Mouse (Mus musculus) thymus, adult 2 months (tissue): ENCODE data around the gene Epha3. TPM values are rescaled to one million over a fixed set of nuclear protein-coding genes. Genes with fewer than 3 reads are reported as not detected.

ENCODE experiments used
- DNase-seq: peaks from one replicate; pipeline ENCODE4 v3.0.0; 2021
- H3K27ac ChIP-seq: fragments of 200-500 bp; 2 replicates; pipeline ENCODE4 v1.5.1; 2012; ENCODE audit warnings: low read length, control low read depth; ENCODE audit not compliant: control insufficient read depth, insufficient read depth
- H3K27me3 ChIP-seq: fragments of 200-500 bp; 2 replicates; pipeline ENCODE4 v1.6.1; 2012; ENCODE audit warnings: mild to moderate bottlenecking, low read length, moderate library complexity, mixed read lengths; ENCODE audit not compliant: control insufficient read depth, insufficient read depth
- H3K36me3 ChIP-seq: fragments of 200-500 bp; 2 replicates; pipeline ENCODE4 v1.6.1; 2012; ENCODE audit warnings: mild to moderate bottlenecking, low read length, moderate library complexity; ENCODE audit not compliant: control insufficient read depth, insufficient read depth
- H3K4me1 ChIP-seq: fragments of 200-500 bp; replicated peaks from 2 replicates; pipeline ENCODE4 v1.6.1; 2012; ENCODE audit warnings: low read length; ENCODE audit not compliant: control insufficient read depth, insufficient read depth
- H3K4me3 ChIP-seq: fragments of 200-500 bp; 2 replicates; pipeline ENCODE4 v1.5.1; 2012; ENCODE audit warnings: mild to moderate bottlenecking, low read length, control low read depth, moderate library complexity; ENCODE audit not compliant: control insufficient read depth, insufficient read depth
- CTCF ChIP-seq: fragments of 200-500 bp; IDR thresholded peaks from 2 replicates; pipeline ENCODE4 v1.5.1; 2012; ENCODE audit warnings: mild to moderate bottlenecking, control low read depth, low read length, moderate library complexity, borderline replicate concordance; ENCODE audit not compliant: control insufficient read depth, poor library complexity, insufficient read depth; ENCODE audit errors: extremely low read depth
- POLR2A ChIP-seq: fragments of 200-500 bp; IDR thresholded peaks from 2 replicates; pipeline ENCODE4 v1.6.1; 2012; ENCODE audit warnings: mild to moderate bottlenecking, low read length, control low read depth, moderate library complexity; ENCODE audit not compliant: control insufficient read depth, poor library complexity, insufficient read depth; ENCODE audit errors: extremely low read depth
- WGBS: fragments of 180-500 bp; shearing (Covaris S2); methylation state at CpG from one replicate; pipeline ENCODE4 v1.1.7; 2018; 5-methylcytosine and 5-hydroxymethylcytosine counted together
- polyA plus RNA-seq: library from polyadenylated mRNA; depleted of rRNA; stranded (reverse); fragments of >200 nt; gene quantifications from 2 replicates; pipeline ENCODE4 v1.2.3, GENCODE M21; 2012

The Epha3 gene
- polyA plus RNA-seq, 1 experiment = 1.00 TPM

DNA sequence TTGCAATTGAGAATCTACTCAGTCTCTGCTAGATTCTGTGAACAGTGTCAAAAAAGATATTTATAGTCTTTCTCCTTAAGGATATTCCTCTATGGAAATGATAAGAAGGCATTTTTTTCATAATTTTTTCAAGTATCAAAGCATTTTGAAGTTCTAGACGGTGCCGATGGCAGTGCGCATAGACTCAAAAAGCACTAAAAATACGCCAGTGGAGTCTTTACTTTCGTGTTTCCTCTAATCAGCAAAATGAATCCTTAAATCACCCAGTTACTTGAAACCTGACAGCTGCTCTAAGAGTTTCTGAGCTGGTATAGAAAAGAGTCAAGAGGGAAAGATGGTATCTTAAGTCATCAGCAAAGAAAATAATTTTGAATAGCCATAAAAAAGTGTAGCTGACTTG, 96.4 kb downstream of the Epha3 start:
- no peak overlapping the region for H3K4me3 ChIP-seq
- H3K36me3 ChIP-seq = no peaks in the 10 kb centered on the region
- WGBS = 73% methylated on average over 5 of the region's 5 CpGs
- no peak for DNase-seq
- no peaks in the 10 kb centered on the region for H3K4me1 ChIP-seq
- no peak overlapping the region for H3K27ac ChIP-seq
- no peaks in the 10 kb centered on the region for H3K27me3 ChIP-seq
- TF ChIP-seq POLR2A = no peak
- no peak for TF ChIP-seq CTCF

DNA sequence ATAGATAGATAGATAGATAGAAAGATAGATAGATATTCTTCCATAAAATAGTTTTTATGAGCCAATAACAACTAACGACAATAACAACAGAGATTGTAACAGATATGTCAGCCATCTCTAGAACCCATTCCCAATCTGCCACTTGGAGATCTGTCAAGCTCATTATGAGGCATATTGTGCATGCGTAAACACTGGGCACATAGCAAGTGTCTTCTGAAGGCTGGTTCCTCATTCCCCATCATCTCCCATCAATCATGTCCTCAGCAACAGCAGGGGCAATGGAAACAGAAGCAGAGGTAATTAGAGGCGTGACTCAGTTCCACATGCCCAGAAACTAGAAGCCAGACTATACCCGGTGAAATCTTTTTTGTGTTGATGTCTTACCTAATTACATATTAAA, 102.8 kb downstream of the Epha3 start:
- DNase-seq = no peak
- 89% methylated on average over 4 of the region's 4 CpGs for WGBS
- Histone ChIP-seq H3K4me3 (no peak overlapping the region), H3K27ac (no peak overlapping the region), H3K27me3 (no peaks in the 10 kb centered on the region), H3K36me3 (no peaks in the 10 kb centered on the region), H3K4me1 (no peaks in the 10 kb centered on the region)
- no peak for TF ChIP-seq POLR2A

DNA sequence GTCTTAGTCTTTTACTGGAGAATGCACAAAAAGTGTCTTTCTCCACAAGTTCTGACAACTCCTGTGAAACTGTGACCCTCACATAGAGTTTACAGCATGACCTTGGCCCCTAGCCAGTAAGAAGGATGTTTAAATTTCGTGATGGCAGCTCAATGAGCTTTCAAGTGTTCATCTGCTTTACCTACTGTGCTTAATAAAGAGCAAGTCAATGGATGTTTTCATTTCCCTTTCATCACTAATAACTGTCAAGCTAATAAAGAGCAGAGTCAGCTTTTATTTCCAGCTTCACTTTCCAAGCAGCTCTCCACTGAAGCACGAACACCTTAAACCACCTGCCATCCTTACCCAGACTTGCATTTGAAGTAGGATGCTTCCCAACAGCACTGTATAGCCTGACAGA, 103.9 kb downstream of the Epha3 start:
- TF ChIP-seq CTCF (no peak), POLR2A (no peak)
- Histone ChIP-seq H3K4me1 (no peaks in the 10 kb centered on the region), H3K27me3 (no peaks in the 10 kb centered on the region), H3K27ac (no peak overlapping the region), H3K36me3 (no peaks in the 10 kb centered on the region), H3K4me3 (no peak overlapping the region)
- no peak for DNase-seq
- 56% methylated on average over 2 of the region's 2 CpGs for WGBS

DNA sequence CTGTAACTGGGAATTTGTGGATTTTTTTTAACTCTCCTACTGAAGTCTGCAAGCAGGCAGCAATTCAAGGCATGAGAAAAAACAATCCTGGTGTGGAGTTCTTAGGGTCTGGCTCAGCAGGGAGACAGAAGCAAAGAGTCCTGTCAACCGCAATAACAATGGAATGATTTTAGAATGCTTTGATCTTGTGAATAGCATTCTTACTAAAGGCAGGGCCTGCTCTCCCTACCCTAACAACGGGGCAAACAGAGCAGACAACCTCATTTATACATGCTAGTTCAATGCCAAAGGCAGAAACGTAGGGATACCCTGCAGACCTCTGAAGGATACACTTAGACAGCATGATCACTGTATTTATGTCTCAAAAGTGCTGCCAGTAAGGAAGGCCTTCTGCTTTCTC, 110.9 kb downstream of the Epha3 start:
- TF ChIP-seq CTCF = no peak
- TF ChIP-seq POLR2A = no peak
- no peak for DNase-seq
- 58% methylated on average over 3 of the region's 3 CpGs for WGBS
- H3K4me1 ChIP-seq = no peaks in the 10 kb centered on the region
- no peak overlapping the region for H3K4me3 ChIP-seq
- H3K36me3 ChIP-seq = no peaks in the 10 kb centered on the region
- no peak overlapping the region for H3K27ac ChIP-seq
- no peaks in the 10 kb centered on the region for H3K27me3 ChIP-seq

DNA sequence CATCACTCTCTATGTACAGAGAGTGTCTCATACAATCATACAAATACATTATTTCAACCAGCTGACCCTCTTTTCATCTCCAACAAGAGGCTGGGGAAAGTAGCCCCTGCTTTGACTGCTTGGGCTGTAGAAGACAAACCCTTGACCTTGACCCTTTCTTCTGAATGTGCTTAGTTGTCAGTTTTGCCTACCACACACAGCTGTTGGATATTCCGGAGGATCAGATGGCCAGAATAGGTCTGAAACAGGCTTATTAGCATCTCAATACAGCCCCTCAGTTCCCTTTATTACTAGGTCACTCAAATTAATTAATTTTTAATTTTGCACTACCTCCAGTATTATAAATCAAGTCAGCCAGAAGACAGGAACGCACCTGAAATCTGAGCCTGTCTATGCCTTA, 116.2 kb downstream of the Epha3 start:
- Histone ChIP-seq H3K27me3 (no peaks in the 10 kb centered on the region), H3K4me1 (no peaks in the 10 kb centered on the region), H3K36me3 (no peaks in the 10 kb centered on the region), H3K4me3 (no peak overlapping the region), H3K27ac (no peak overlapping the region)
- DNase-seq = no peak
- TF ChIP-seq POLR2A (no peak), CTCF (no peak)
- 94% methylated on average over 2 of the region's 2 CpGs for WGBS

DNA sequence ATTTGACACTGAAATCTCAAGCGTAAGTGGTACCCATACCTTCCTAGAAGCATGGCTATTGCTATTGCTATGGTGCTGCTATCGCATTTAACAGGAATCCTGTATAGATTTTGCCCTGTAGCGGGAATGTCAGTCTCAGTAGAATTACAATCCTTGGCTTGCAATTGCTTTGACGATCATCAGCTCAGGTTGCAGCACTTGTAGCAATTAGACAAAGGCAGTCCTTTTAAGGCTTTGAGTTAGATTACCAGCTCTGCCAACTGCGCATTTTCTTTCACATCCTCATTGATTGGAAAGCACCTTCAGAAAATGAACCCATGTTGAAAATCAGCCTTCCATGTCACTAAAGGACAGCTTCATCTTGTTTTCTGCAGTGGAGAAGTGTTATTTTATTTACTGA, 118.5 kb downstream of the Epha3 start:
- Histone ChIP-seq H3K27me3 (no peaks in the 10 kb centered on the region), H3K4me1 (no peaks in the 10 kb centered on the region), H3K36me3 (no peaks in the 10 kb centered on the region), H3K4me3 (no peak overlapping the region), H3K27ac (no peak overlapping the region)
- WGBS = 88% methylated on average over 5 of the region's 5 CpGs
- DNase-seq = no peak
- TF ChIP-seq POLR2A (no peak), CTCF (no peak)

DNA sequence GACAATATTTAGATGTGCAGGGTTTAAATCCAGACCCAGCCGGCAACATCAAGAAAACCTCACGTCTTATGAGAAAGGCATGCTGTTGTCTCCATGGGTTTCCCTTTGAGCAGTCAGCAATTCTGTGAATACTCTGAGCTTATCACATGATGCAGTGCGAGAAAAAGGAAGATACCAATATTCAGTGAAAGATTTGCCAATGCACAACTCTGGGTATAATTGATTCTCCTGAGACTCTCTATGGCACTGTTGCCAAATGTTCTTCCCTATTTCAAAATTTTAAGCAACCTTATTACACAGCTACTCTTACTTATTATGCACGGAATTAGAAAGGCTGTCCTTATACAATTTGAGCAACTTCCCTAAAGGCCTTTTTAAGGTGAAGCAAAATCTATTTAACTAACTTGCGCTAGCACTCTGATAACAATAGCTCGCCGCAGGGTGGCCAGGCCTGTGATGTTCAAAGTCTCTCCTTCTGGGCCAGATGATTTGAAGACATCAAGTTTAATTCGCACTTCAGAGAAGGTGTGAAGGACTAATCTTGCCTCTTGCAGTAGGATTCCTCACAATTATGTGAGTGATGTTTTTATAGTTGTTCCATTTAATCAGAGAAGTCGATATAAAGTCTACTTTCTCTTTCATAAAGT, 120.6 kb downstream of the Epha3 start:
- Histone ChIP-seq H3K27me3 (no peaks in the 10 kb centered on the region), H3K4me3 (no peak overlapping the region), H3K36me3 (no peaks in the 10 kb centered on the region), H3K27ac (no peak overlapping the region), H3K4me1 (no peaks in the 10 kb centered on the region)
- no peak for DNase-seq
- TF ChIP-seq CTCF (no peak), POLR2A (no peak)
- WGBS = 80% methylated on average over 9 of the region's 9 CpGs
